Mouse (Mus musculus) bone marrow macrophage, adult 2 months (primary cell): Measurements from ENCODE around the gene Efna5.

Experiments used
- CTCF ChIP-seq: IDR thresholded peaks from 2 replicates; pipeline ENCODE4 v1.5.1; 2012; ENCODE audit warnings: low read depth, mild to moderate bottlenecking, low read length, moderate library complexity
- POLR2A ChIP-seq: IDR thresholded peaks from 2 replicates; pipeline ENCODE4 v1.6.1; 2012; ENCODE audit warnings: mild to moderate bottlenecking, low read depth, low read length, borderline replicate concordance

GRCm38 (mm10) chr17:62689646-62690045, 191.5 kb downstream of the Efna5 start:
- TF ChIP-seq POLR2A (no peak), CTCF (no peak)
